In the genomic region with DNA sequence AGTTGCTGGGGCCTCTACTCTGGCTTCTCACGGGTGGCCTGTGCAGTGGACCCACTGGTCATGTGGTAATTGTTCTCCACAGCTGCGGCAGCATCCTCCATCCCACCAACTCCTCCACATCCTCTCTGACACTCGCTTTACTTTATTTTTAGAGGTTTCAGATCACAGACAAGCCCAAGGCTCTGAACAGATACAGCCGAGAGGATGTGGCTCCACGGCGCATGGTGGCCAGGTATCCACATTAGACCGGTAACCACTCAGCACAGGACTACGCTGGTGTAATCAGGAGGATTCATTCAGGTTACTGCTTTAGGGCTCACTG, we compare ENCODE assay signal across 10 mouse cellular contexts. TPM values are rescaled to one million over a fixed set of nuclear protein-coding genes. Genes with fewer than 3 reads are reported as not detected.
A peak's percentile ranks its signal among the peaks of the same experiment; 100 is the strongest.
DNase-seq lines count a peak whose midpoint lies in the region; ATAC-seq lines count a peak whose summit lies in the region.
"Had no signal": no experiment of that assay in that cellular context is flagged by ENCODE, and none has a peak within 500 bp of the region (broad histone marks: within the 10 kb centered on the region; RNA-seq: fewer than 3 reads in every experiment).

No protein-coding gene starts in this region.

- WGBS in hindbrain, embryonic 13.5 days: 82% methylated on average over 8 of the region's 8 CpGs
- WGBS in hindbrain, embryonic 11.5 days: 81% methylated on average over 8 of the region's 8 CpGs
- WGBS in embryonic facial prominence, embryonic 10.5 days: 79% methylated on average over 8 of the region's 8 CpGs
- 71% methylated on average over 8 of the region's 8 CpGs for WGBS in stomach, embryonic 15.5 days

- DNase-seq in hindbrain, embryonic 11.5 days (ENCODE audit: low spot score): no peak
- peak; percentile 58 for DNase-seq in CD4-positive, CD25-positive, alpha-beta regulatory T cell, adult 2 months (ENCODE audit: low read depth, low spot score)
- DNase-seq in embryonic facial prominence, embryonic 10.5 days (ENCODE audit: low spot score): no peak
- no peak for DNase-seq in lung, adult 18-20 months
- DNase-seq: lung, embryonic 14.5 days had no signal

- no peak overlapping the region for H3K4me2 ChIP-seq in hindbrain, embryonic 13.5 days
- no peak overlapping the region for H3K4me2 ChIP-seq in hindbrain, embryonic 11.5 days (replicated peaks; ENCODE audit: low read depth, low read length)
- H3K4me2 ChIP-seq in stomach, embryonic 15.5 days: peak overlapping the region; percentile 1; the same call in 1 of the 2 replicates
- H3K4me2 ChIP-seq: embryonic facial prominence, embryonic 15.5 days; lung, embryonic 14.5 days had no signal

- H3K27me3 ChIP-seq in hindbrain, embryonic 13.5 days: no peaks in the 10 kb centered on the region
- no peaks in the 10 kb centered on the region for H3K27me3 ChIP-seq in hindbrain, embryonic 11.5 days (ENCODE audit: control insufficient read depth, insufficient read depth, low read length)
- no peaks in the 10 kb centered on the region for H3K27me3 ChIP-seq in embryonic facial prominence, embryonic 10.5 days (replicated peaks; ENCODE audit: low read depth, poor library complexity, severe bottlenecking)
- no peaks in the 10 kb centered on the region for H3K27me3 ChIP-seq in stomach, embryonic 15.5 days (replicated peaks)
- H3K27me3 ChIP-seq: embryonic facial prominence, embryonic 15.5 days had no signal

- H3K9me3 ChIP-seq in hindbrain, embryonic 13.5 days: no peaks in the 10 kb centered on the region
- no peaks in the 10 kb centered on the region for H3K9me3 ChIP-seq in hindbrain, embryonic 11.5 days (ENCODE audit: control insufficient read depth, low read length)
- H3K9me3 ChIP-seq in embryonic facial prominence, embryonic 10.5 days: no peaks in the 10 kb centered on the region
- no peaks in the 10 kb centered on the region for H3K9me3 ChIP-seq in stomach, embryonic 15.5 days
- H3K9me3 ChIP-seq: embryonic facial prominence, embryonic 15.5 days had no signal

- H3K9ac ChIP-seq in hindbrain, embryonic 13.5 days: no peak overlapping the region
- no peak overlapping the region for H3K9ac ChIP-seq in hindbrain, embryonic 11.5 days (ENCODE audit: low read depth, low read length)
- H3K9ac ChIP-seq in stomach, embryonic 15.5 days: no peak overlapping the region
- H3K9ac ChIP-seq: embryonic facial prominence, embryonic 15.5 days; lung, embryonic 14.5 days had no signal

- no peak overlapping the region for H3K4me3 ChIP-seq in hindbrain, embryonic 13.5 days
- no peak overlapping the region for H3K4me3 ChIP-seq in hindbrain, embryonic 11.5 days (ENCODE audit: low read depth, low read length)
- no peak overlapping the region for H3K4me3 ChIP-seq in embryonic facial prominence, embryonic 10.5 days
- H3K4me3 ChIP-seq in stomach, embryonic 15.5 days (replicated peaks): no peak overlapping the region
- H3K4me3 ChIP-seq: embryonic facial prominence, embryonic 15.5 days had no signal

- H3K27ac ChIP-seq in hindbrain, embryonic 13.5 days: 0 out of 2 replicates have a peak overlapping the region, but pooled peaks have one; percentile 5
- no peak overlapping the region for H3K27ac ChIP-seq in hindbrain, embryonic 11.5 days (ENCODE audit: low read depth, low read length)
- peak overlapping the region; percentile 1; the same call in 1 of the 2 replicates for H3K27ac ChIP-seq in embryonic facial prominence, embryonic 10.5 days (replicated peaks)
- peak overlapping the region; percentile 51 for H3K27ac ChIP-seq in stomach, embryonic 15.5 days
- H3K27ac ChIP-seq: embryonic facial prominence, embryonic 15.5 days; hindbrain, postnatal 0 days had no signal

- H3K36me3 ChIP-seq in hindbrain, embryonic 13.5 days: no peaks in the 10 kb centered on the region
- H3K36me3 ChIP-seq in hindbrain, embryonic 11.5 days (ENCODE audit: control insufficient read depth, insufficient read depth, low read length): no peaks in the 10 kb centered on the region
- H3K36me3 ChIP-seq in embryonic facial prominence, embryonic 10.5 days (replicated peaks): no peaks in the 10 kb centered on the region
- H3K36me3 ChIP-seq in stomach, embryonic 15.5 days: no peaks in the 10 kb centered on the region
- H3K36me3 ChIP-seq: embryonic facial prominence, embryonic 15.5 days had no signal

- ATAC-seq in hindbrain, embryonic 13.5 days (ENCODE audit: low FRiP score): no peak
- ATAC-seq in hindbrain, embryonic 11.5 days (ENCODE audit: low FRiP score): no peak
- ATAC-seq in stomach, embryonic 15.5 days (ENCODE audit: insufficient read depth, low FRiP score, low read depth): no peak
- ATAC-seq in megakaryocyte-erythroid progenitor cell, adult 5-6 weeks (replicated peaks; ENCODE audit: low FRiP score, low TSS enrichment, poor library complexity, severe bottlenecking): no peak

- peaks cover 33% of the 10 kb centered on the region for H3K4me1 ChIP-seq in hindbrain, embryonic 13.5 days (replicated peaks)
- no peaks in the 10 kb centered on the region for H3K4me1 ChIP-seq in hindbrain, embryonic 11.5 days (replicated peaks; ENCODE audit: control insufficient read depth, insufficient read depth, low read length)
- peaks cover 38% of the 10 kb centered on the region for H3K4me1 ChIP-seq in embryonic facial prominence, embryonic 10.5 days
- peaks cover 22% of the 10 kb centered on the region for H3K4me1 ChIP-seq in stomach, embryonic 15.5 days

RNA-seq across cellular contexts. Expression of a gene that starts 16.5 kb away (rescaled TPM):
- polyA plus RNA-seq in hindbrain, embryonic 13.5 days (2015; fragmentation: Nextera tagmentation; extraction: Ambion mirVana): 7.4 and 8.3 TPM in 2 replicates
- polyA plus RNA-seq in hindbrain, embryonic 11.5 days (2014; fragmentation: Nextera tagmentation; extraction: Ambion mirVana): 5.1 and 6.0 TPM in 2 replicates
- 3.2 and 4.0 TPM in 2 replicates for polyA plus RNA-seq in embryonic facial prominence, embryonic 10.5 days (2016; fragmentation: Nextera tagmentation; extraction: Ambion mirVana)
- 5.1 and 5.2 TPM in 2 replicates for polyA plus RNA-seq in stomach, embryonic 15.5 days (2015; fragmentation: Nextera tagmentation; extraction: Ambion mirVana)
- 23.7 and 33.3 TPM in 2 replicates for total RNA-seq in megakaryocyte-erythroid progenitor cell, adult 5-6 weeks (2014; fragmentation: Nextera tagmentation)
- total RNA-seq in megakaryocyte-erythroid progenitor cell, adult 5-6 weeks (2017): 6.5 and 10.9 TPM in 2 replicates
